Mouse (Mus musculus) liver, postnatal 0 days (tissue): Measurements from ENCODE around the gene Slc6a1. TPM values are rescaled to one million over a fixed set of nuclear protein-coding genes. Genes with fewer than 3 reads are reported as not detected.
"Not testable (repeated sequence)": the region's sequence is repeated elsewhere in the genome, so short reads cannot be mapped to it uniquely, and the experiment has no call there.

ENCODE experiments used
- ATAC-seq: fragments of 200-750 bp; cut with Nextera tagmentation; 2 replicates; pipeline ENCODE4 v1.8.0; 2017; ENCODE audit warnings: mild to moderate bottlenecking, moderate library complexity
- DNase-seq: peaks from one replicate; pipeline ENCODE4 v3.0.0-alpha.2; 2016
- H3K27ac ChIP-seq: fragments of 300-500 bp; sonication (generic); 2 replicates; pipeline ENCODE4 v1.5.1; 2014; ENCODE audit warnings: antibody characterized with exemption, moderate library complexity, mild to moderate bottlenecking, low read depth
- H3K27me3 ChIP-seq: fragments of 300-500 bp; sonication (generic); 2 replicates; pipeline ENCODE4 v1.6.1; 2014; ENCODE audit warnings: low read length, control low read depth, mixed read lengths; ENCODE audit not compliant: insufficient read depth
- H3K36me3 ChIP-seq: fragments of 300-500 bp; sonication (generic); replicated peaks from 2 replicates; pipeline ENCODE4 v1.6.1; 2014; ENCODE audit warnings: mild to moderate bottlenecking, control low read depth, low read length, moderate library complexity, mixed read lengths; ENCODE audit not compliant: insufficient read depth
- H3K4me1 ChIP-seq: fragments of 300-500 bp; sonication (generic); 2 replicates; pipeline ENCODE4 v1.6.1; 2014; ENCODE audit warnings: antibody characterized with exemption, mild to moderate bottlenecking, control low read depth; ENCODE audit not compliant: insufficient read depth
- H3K4me2 ChIP-seq: fragments of 300-500 bp; sonication (generic); 2 replicates; pipeline ENCODE4 v1.6.1; 2014; ENCODE audit warnings: low read depth, mild to moderate bottlenecking, low read length, moderate library complexity, mixed read lengths
- H3K4me3 ChIP-seq: fragments of 300-500 bp; sonication (generic); 2 replicates; pipeline ENCODE4 v1.5.1; 2014; ENCODE audit warnings: low read depth, low read length
- H3K9ac ChIP-seq: fragments of 300-500 bp; sonication (generic); replicated peaks from 2 replicates; pipeline ENCODE4 v1.6.1; 2014; ENCODE audit warnings: mild to moderate bottlenecking, moderate library complexity
- H3K9me3 ChIP-seq: fragments of 300-500 bp; sonication (generic); 2 replicates; pipeline ENCODE4 v1.6.1; 2016; ENCODE audit warnings: mild to moderate bottlenecking, control low read depth, low read length, mixed read lengths
- CTCF ChIP-seq: sonication (generic); IDR thresholded peaks from 2 replicates; pipeline ENCODE4 v1.5.1; 2016; ENCODE audit warnings: antibody characterized with exemption, low read depth
- EP300 ChIP-seq: IDR thresholded peaks from 2 replicates; pipeline ENCODE4 v1.6.1; 2016; ENCODE audit warnings: antibody characterized with exemption, low read depth, mild to moderate bottlenecking
- WGBS: fragments of 180-500 bp; shearing (Covaris S2); extraction: QIAGEN DNeasy Blood & Tissue Kit; methylation state at CpG from one replicate; pipeline ENCODE4 v1.1.7; 2014; ENCODE audit not compliant: insufficient replicate concordance; 5-methylcytosine and 5-hydroxymethylcytosine counted together
- polyA plus RNA-seq: library from polyadenylated mRNA; unstranded; fragments of >200 nt; fragmentation: Nextera tagmentation; extraction: Ambion mirVana; gene quantifications from 2 replicates; pipeline ENCODE4 v1.2.1, GENCODE M21; 2015

Slc6a1 gene
- polyA plus RNA-seq, 1 experiment from 2014 or later: not detected

GRCm38 (mm10) chr6:114322914-114323313 is 40.5 kb downstream of the Slc6a1 start:
- H3K27me3 ChIP-seq: no peaks in the 10 kb centered on the region
- ATAC-seq (no peak), DNase-seq (no peak)
- no peaks in the 10 kb centered on the region for H3K9me3 ChIP-seq
- no peak overlapping the region for H3K27ac ChIP-seq
- H3K36me3 ChIP-seq: no peaks in the 10 kb centered on the region
- no peak overlapping the region for H3K4me3 ChIP-seq
- no peak overlapping the region for H3K4me2 ChIP-seq
- H3K4me1 ChIP-seq: no peaks in the 10 kb centered on the region
- WGBS: 72% methylated on average over 3 of the region's 3 CpGs
- no peak overlapping the region for H3K9ac ChIP-seq
- TF ChIP-seq CTCF: no peak

GRCm38 (mm10) chr6:114324808-114325207 is 42.4 kb downstream of the Slc6a1 start:
- Histone ChIP-seq H3K9ac (no peak overlapping the region), H3K27me3 (no peaks in the 10 kb centered on the region), H3K36me3 (no peaks in the 10 kb centered on the region), H3K4me2 (no peak overlapping the region), H3K4me3 (no peak overlapping the region), H3K27ac (no peak overlapping the region), H3K9me3 (no peaks in the 10 kb centered on the region), H3K4me1 (no peaks in the 10 kb centered on the region)
- no peak for TF ChIP-seq CTCF
- TF ChIP-seq EP300: no peak
- ATAC-seq (no peak), DNase-seq (no peak)
- WGBS: 84% methylated on average over 5 of the region's 5 CpGs

- TF ChIP-seq CTCF: 0 out of 2 replicates have a peak, but pooled peaks have one; percentile 8
- no peak for TF ChIP-seq EP300
- no peak overlapping the region for H3K4me3 ChIP-seq
- ATAC-seq: no peak
- no peak overlapping the region for H3K4me2 ChIP-seq
- H3K9ac ChIP-seq: no peak overlapping the region
- WGBS: 38% methylated on average over 8 of the region's 8 CpGs
- no peaks in the 10 kb centered on the region for H3K36me3 ChIP-seq
- no peaks in the 10 kb centered on the region for H3K4me1 ChIP-seq
- no peaks in the 10 kb centered on the region for H3K9me3 ChIP-seq
- H3K27me3 ChIP-seq: no peaks in the 10 kb centered on the region
- DNase-seq: no peak
- no peak overlapping the region for H3K27ac ChIP-seq
These were observed 47.4 kb downstream of the Slc6a1 start for GRCm38 (mm10) chr6:114329597-114330470.

GRCm38 (mm10) chr6:114331926-114332325 is 49.5 kb downstream of the Slc6a1 start:
- no peak overlapping the region for H3K4me2 ChIP-seq
- no peak overlapping the region for H3K4me3 ChIP-seq
- no peaks in the 10 kb centered on the region for H3K36me3 ChIP-seq
- 82% methylated on average over 7 of the region's 7 CpGs for WGBS
- no peak overlapping the region for H3K27ac ChIP-seq
- no peak for DNase-seq
- ATAC-seq: no peak
- H3K9ac ChIP-seq: no peak overlapping the region
- H3K9me3 ChIP-seq: no peaks in the 10 kb centered on the region
- TF ChIP-seq EP300: no peak
- no peak for TF ChIP-seq CTCF
- no peaks in the 10 kb centered on the region for H3K27me3 ChIP-seq
- H3K4me1 ChIP-seq: no peaks in the 10 kb centered on the region

GRCm38 (mm10) chr6:114336128-114336943 is 53.9 kb downstream of the Slc6a1 start:
- ATAC-seq (no peak), DNase-seq (no peak)
- 52% methylated on average over 11 of the region's 11 CpGs for WGBS
- Histone ChIP-seq H3K27ac (no peak overlapping the region), H3K9me3 (no peaks in the 10 kb centered on the region), H3K27me3 (no peaks in the 10 kb centered on the region), H3K4me2 (no peak overlapping the region), H3K4me3 (no peak overlapping the region), H3K4me1 (no peaks in the 10 kb centered on the region), H3K9ac (no peak overlapping the region), H3K36me3 (no peaks in the 10 kb centered on the region)
- TF ChIP-seq CTCF: no peak
- no peak for TF ChIP-seq EP300

GRCm38 (mm10) chr6:114336944-114337215 is 54.4 kb downstream of the Slc6a1 start:
- Histone ChIP-seq H3K4me2 (no peak overlapping the region), H3K36me3 (no peaks in the 10 kb centered on the region), H3K9ac (no peak overlapping the region), H3K27ac (no peak overlapping the region), H3K27me3 (no peaks in the 10 kb centered on the region), H3K9me3 (no peaks in the 10 kb centered on the region), H3K4me1 (no peaks in the 10 kb centered on the region), H3K4me3 (no peak overlapping the region)
- DNase-seq (no peak), ATAC-seq (no peak)
- WGBS: 56% methylated on average over 1 of the region's 1 CpGs
- TF ChIP-seq EP300 (no peak), CTCF (no peak)

GRCm38 (mm10) chr6:114341381-114341780 is 58.9 kb downstream of the Slc6a1 start:
- not testable (repeated sequence) for H3K36me3 ChIP-seq, H3K9me3 ChIP-seq, DNase-seq, H3K4me2 ChIP-seq, H3K27me3 ChIP-seq, ATAC-seq, H3K4me3 ChIP-seq, H3K9ac ChIP-seq, H3K4me1 ChIP-seq, H3K27ac ChIP-seq
